Mouse (Mus musculus) heart, embryonic 13.5 days (tissue): ENCODE measurements around the gene Nup54. TPM values are rescaled to one million over a fixed set of nuclear protein-coding genes. Genes with fewer than 3 reads are reported as not detected.

Source experiments
- ATAC-seq: fragments of 200-750 bp; cut with Nextera tagmentation; 2 replicates; pipeline ENCODE4 v1.8.0; 2017; ENCODE audit warnings: moderate TSS enrichment; ENCODE audit not compliant: insufficient number of reproducible peaks, low FRiP score, low TSS enrichment; ENCODE audit errors: extremely low read depth
- H3K27ac ChIP-seq: fragments of 300-500 bp; sonication (generic); replicated peaks from 2 replicates; pipeline ENCODE4 v1.5.1; 2015; ENCODE audit warnings: moderate library complexity, mild to moderate bottlenecking, inconsistent platforms
- H3K27me3 ChIP-seq: fragments of 300-500 bp; sonication (generic); replicated peaks from 2 replicates; pipeline ENCODE4 v1.6.1; 2015; ENCODE audit warnings: mild to moderate bottlenecking, inconsistent platforms
- H3K36me3 ChIP-seq: fragments of 300-500 bp; sonication (generic); 2 replicates; pipeline ENCODE4 v1.6.1; 2015; ENCODE audit warnings: mild to moderate bottlenecking, inconsistent platforms
- H3K4me1 ChIP-seq: fragments of 300-500 bp; sonication (generic); 2 replicates; pipeline ENCODE4 v1.6.1; 2015; ENCODE audit warnings: inconsistent platforms
- H3K4me2 ChIP-seq: fragments of 300-500 bp; sonication (generic); 2 replicates; pipeline ENCODE4 v1.6.1; 2015; ENCODE audit warnings: inconsistent platforms, mild to moderate bottlenecking, moderate library complexity
- H3K4me3 ChIP-seq: fragments of 300-500 bp; sonication (generic); 2 replicates; pipeline ENCODE4 v1.5.1; 2015; ENCODE audit warnings: moderate library complexity, mild to moderate bottlenecking, inconsistent platforms
- H3K9ac ChIP-seq: fragments of 300-500 bp; sonication (generic); 2 replicates; pipeline ENCODE4 v1.6.1; 2015; ENCODE audit warnings: inconsistent platforms, mild to moderate bottlenecking, moderate library complexity
- H3K9me3 ChIP-seq: fragments of 300-500 bp; sonication (generic); 2 replicates; pipeline ENCODE4 v1.6.1; 2016; ENCODE audit warnings: inconsistent platforms
- WGBS: fragments of 180-500 bp; shearing (Covaris S2); methylation state at CpG from one replicate; pipeline ENCODE4 v1.1.7; 2015; ENCODE audit warnings: mixed read lengths; 5-methylcytosine and 5-hydroxymethylcytosine counted together
- polyA plus RNA-seq: library from polyadenylated mRNA; unstranded; fragments of >200 nt; fragmentation: Nextera tagmentation; extraction: Ambion mirVana; gene quantifications from 2 replicates; pipeline ENCODE4 v1.2.1, GENCODE M21; 2015

Gene Nup54
- polyA plus RNA-seq, 1 experiment from 2014 or later, result 35.8 TPM

GRCm38 (mm10) chr5:92411461-92412140 lies 23.4 kb downstream of the Nup54 start:
- Histone ChIP-seq H3K4me1 (peaks cover 13% of the 10 kb centered on the region), H3K9me3 (no peaks in the 10 kb centered on the region), H3K4me2 (no peak overlapping the region), H3K27me3 (no peaks in the 10 kb centered on the region), H3K9ac (no peak overlapping the region), H3K27ac (no peak overlapping the region), H3K36me3 (peaks cover 29% of the 10 kb centered on the region), H3K4me3 (no peak overlapping the region)
- WGBS, result 47% methylated on average over 7 of the region's 7 CpGs
- no peak for ATAC-seq

DNA sequence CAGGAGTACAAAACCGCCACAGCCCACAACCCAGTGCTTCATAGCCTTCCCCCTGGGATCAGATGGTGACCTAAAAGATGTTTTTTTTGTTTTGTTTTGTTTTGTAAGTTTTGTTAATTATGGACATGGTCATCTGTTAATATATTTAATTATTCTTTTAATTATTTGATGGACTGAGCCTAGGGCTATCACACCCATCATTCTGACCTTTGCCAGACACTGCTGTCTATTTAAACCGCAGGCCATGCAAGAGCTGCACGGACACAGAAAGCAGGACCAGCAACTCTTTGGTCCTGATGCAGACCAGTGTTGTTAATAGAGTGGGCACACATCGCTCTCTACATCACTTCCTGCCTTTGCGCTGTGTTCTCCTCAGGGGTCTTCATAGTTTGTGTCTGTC lies 24.5 kb downstream of the Nup54 start:
- Histone ChIP-seq H3K9me3 (no peaks in the 10 kb centered on the region), H3K36me3 (peaks cover 18% of the 10 kb centered on the region), H3K9ac (no peak overlapping the region), H3K4me2 (no peak overlapping the region), H3K27ac (no peak overlapping the region), H3K27me3 (no peaks in the 10 kb centered on the region), H3K4me1 (peaks cover 13% of the 10 kb centered on the region), H3K4me3 (no peak overlapping the region)
- ATAC-seq, result no peak
- 88% methylated on average over 5 of the region's 5 CpGs for WGBS

DNA sequence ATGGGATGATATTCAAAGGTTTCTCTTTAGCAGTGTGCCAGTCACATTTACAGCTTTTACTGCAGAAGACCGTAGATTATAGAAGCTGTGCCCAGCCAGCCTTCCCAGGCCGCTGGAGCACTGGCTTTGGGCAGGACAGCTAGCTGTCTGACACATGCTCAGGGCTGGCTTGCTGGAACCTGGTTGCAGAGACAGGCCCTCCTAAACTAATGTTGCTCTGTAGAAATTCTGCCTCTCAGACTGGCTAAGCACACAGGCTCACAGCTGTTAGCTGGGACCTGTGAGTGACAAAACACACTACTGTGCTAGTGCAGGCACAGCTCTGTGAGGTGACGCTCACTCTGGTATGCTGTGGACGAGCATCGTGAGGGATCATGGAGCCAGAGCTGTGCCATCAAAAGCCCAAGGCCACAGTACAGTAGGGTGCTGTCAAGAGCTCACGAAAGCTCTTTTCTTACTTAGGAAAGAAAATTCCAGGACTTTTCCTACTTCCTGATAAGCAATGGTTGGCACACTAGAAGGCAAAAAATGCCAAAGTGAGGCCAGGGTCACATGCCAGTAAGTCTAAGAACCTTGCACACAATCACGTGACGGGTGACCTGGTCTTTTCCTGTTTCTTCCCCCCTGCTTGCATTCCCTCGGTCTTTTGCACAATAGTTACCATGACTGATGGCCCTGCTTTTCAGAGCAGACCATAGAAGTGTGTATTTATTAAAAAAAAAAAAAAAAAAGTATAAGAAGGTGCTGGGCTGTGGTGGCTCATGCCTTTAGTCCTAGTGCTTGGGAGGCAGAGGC lies 25.5 kb downstream of the Nup54 start:
- Histone ChIP-seq H3K27ac (0 out of 2 replicates have a peak overlapping the region, but pooled peaks have one; percentile 8), H3K27me3 (no peaks in the 10 kb centered on the region), H3K4me3 (no peak overlapping the region), H3K9ac (no peak overlapping the region), H3K36me3 (peaks cover 11% of the 10 kb centered on the region), H3K9me3 (no peaks in the 10 kb centered on the region), H3K4me2 (no peak overlapping the region), H3K4me1 (peaks cover 13% of the 10 kb centered on the region)
- 64% methylated on average over 9 of the region's 9 CpGs for WGBS
- ATAC-seq, result no peak

- no peaks in the 10 kb centered on the region for H3K9me3 ChIP-seq
- H3K27ac ChIP-seq, result no peak overlapping the region
- WGBS, result 48% methylated on average over 2 of the region's 2 CpGs
- ATAC-seq, result no peak
- no peaks in the 10 kb centered on the region for H3K27me3 ChIP-seq
- H3K4me1 ChIP-seq, result no peaks in the 10 kb centered on the region; the same call in 1 of the 2 replicates
- 0 out of 2 replicates have a peak, but pooled peaks cover 2% of the 10 kb centered on the region for H3K36me3 ChIP-seq
- H3K9ac ChIP-seq, result no peak overlapping the region
- H3K4me2 ChIP-seq, result no peak overlapping the region
- no peak overlapping the region for H3K4me3 ChIP-seq
Measured at GRCm38 (mm10) chr5:92404400-92404678, 30.7 kb downstream of the Nup54 start.

GRCm38 (mm10) chr5:92403562-92404399 lies 31.2 kb downstream of the Nup54 start:
- H3K9ac ChIP-seq, result no peak overlapping the region
- 69% methylated on average over 10 of the region's 10 CpGs for WGBS
- ATAC-seq, result no peak

GRCm38 (mm10) chr5:92402816-92403215 lies 32.2 kb downstream of the Nup54 start:
- 0 out of 2 replicates have a peak, but pooled peaks cover 2% of the 10 kb centered on the region for H3K36me3 ChIP-seq
- no peak overlapping the region for H3K4me2 ChIP-seq
- WGBS, result 71% methylated on average over 9 of the region's 9 CpGs
- H3K9ac ChIP-seq, result no peak overlapping the region
- ATAC-seq, result no peak
- H3K4me1 ChIP-seq, result peaks cover 11% of the 10 kb centered on the region
- no peaks in the 10 kb centered on the region for H3K27me3 ChIP-seq
- H3K9me3 ChIP-seq, result no peaks in the 10 kb centered on the region
- H3K4me3 ChIP-seq, result no peak overlapping the region
- H3K27ac ChIP-seq, result no peak overlapping the region

More at GRCm38 (mm10) chr5:92403562-92404399, 31.2 kb downstream of the Nup54 start:
- Histone ChIP-seq H3K4me3 (no peak overlapping the region), H3K9me3 (no peaks in the 10 kb centered on the region), H3K4me2 (no peak overlapping the region), H3K4me1 (peaks cover 5% of the 10 kb centered on the region), H3K27ac (no peak overlapping the region), H3K36me3 (0 out of 2 replicates have a peak, but pooled peaks cover 2% of the 10 kb centered on the region), H3K27me3 (no peaks in the 10 kb centered on the region)

- no peaks in the 10 kb centered on the region for H3K9me3 ChIP-seq
- H3K36me3 ChIP-seq, result no peaks in the 10 kb centered on the region
- H3K27ac ChIP-seq, result no peak overlapping the region
- ATAC-seq, result peak; percentile 39; the same call in 1 of the 2 replicates
- no peak overlapping the region for H3K4me3 ChIP-seq
- H3K4me2 ChIP-seq, result no peak overlapping the region
- peaks cover 14% of the 10 kb centered on the region for H3K27me3 ChIP-seq
- 21% methylated on average over 5 of the region's 5 CpGs for WGBS
- H3K4me1 ChIP-seq, result peaks cover 20% of the 10 kb centered on the region
- H3K9ac ChIP-seq, result no peak overlapping the region
Measured at GRCm38 (mm10) chr5:92398153-92398552, 36.9 kb downstream of the Nup54 start.

DNA sequence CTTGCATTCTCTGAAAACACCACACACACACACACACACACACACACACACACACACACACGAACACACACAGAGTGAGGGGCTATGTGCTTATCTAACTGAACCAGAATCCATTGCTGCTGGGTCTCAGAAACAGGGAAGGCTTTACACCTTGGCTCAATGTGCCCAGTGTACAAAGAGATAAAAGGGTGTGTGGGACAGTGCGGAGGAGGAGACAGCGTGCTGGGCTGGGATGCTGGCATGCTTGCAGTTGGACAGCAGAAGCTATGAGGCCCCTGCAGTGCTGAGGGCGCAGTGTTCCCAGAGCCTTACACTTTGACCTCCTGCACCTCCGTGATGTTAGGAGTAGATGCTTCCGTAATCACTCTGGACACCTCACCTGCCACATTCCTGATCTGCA lies 38.5 kb downstream of the Nup54 start:
- 52% methylated on average over 6 of the region's 6 CpGs for WGBS
- Histone ChIP-seq H3K9me3 (no peaks in the 10 kb centered on the region), H3K36me3 (no peaks in the 10 kb centered on the region), H3K27ac (no peak overlapping the region), H3K9ac (no peak overlapping the region), H3K4me3 (no peak overlapping the region), H3K4me1 (peaks cover 36% of the 10 kb centered on the region), H3K4me2 (no peak overlapping the region), H3K27me3 (peaks cover 30% of the 10 kb centered on the region)
- no peak for ATAC-seq

GRCm38 (mm10) chr5:92395764-92396163 lies 39.3 kb downstream of the Nup54 start:
- no peaks in the 10 kb centered on the region for H3K9me3 ChIP-seq
- peaks cover 43% of the 10 kb centered on the region for H3K4me1 ChIP-seq
- no peaks in the 10 kb centered on the region for H3K36me3 ChIP-seq
- no peak overlapping the region for H3K4me3 ChIP-seq
- H3K27ac ChIP-seq, result no peak overlapping the region
- H3K9ac ChIP-seq, result no peak overlapping the region
- no peak for ATAC-seq
- WGBS, result 82% methylated on average over 3 of the region's 3 CpGs
- H3K4me2 ChIP-seq, result no peak overlapping the region
- peaks cover 37% of the 10 kb centered on the region for H3K27me3 ChIP-seq

- H3K4me2 ChIP-seq, result no peak overlapping the region
- no peak overlapping the region for H3K4me3 ChIP-seq
- no peak overlapping the region for H3K27ac ChIP-seq
- 61% methylated on average over 10 of the region's 10 CpGs for WGBS
- no peak for ATAC-seq
- H3K36me3 ChIP-seq, result no peaks in the 10 kb centered on the region
- no peak overlapping the region for H3K9ac ChIP-seq
- no peaks in the 10 kb centered on the region for H3K9me3 ChIP-seq
- peaks cover 50% of the 10 kb centered on the region for H3K4me1 ChIP-seq
- H3K27me3 ChIP-seq, result peaks cover 42% of the 10 kb centered on the region
Measured at GRCm38 (mm10) chr5:92393863-92394262, 41.2 kb downstream of the Nup54 start.

GRCm38 (mm10) chr5:92392542-92392941 lies 42.5 kb downstream of the Nup54 start:
- WGBS, result 33% methylated on average over 18 of the region's 18 CpGs
- no peak overlapping the region for H3K27ac ChIP-seq
- no peaks in the 10 kb centered on the region for H3K9me3 ChIP-seq
- peaks cover 42% of the 10 kb centered on the region for H3K27me3 ChIP-seq
- peak overlapping the region; percentile 65 for H3K4me2 ChIP-seq
- peak overlapping the region; percentile 47; the same call in 1 of the 2 replicates for H3K9ac ChIP-seq
- no peak for ATAC-seq
- no peaks in the 10 kb centered on the region for H3K36me3 ChIP-seq
- peak overlapping the region; percentile 40 for H3K4me3 ChIP-seq
- H3K4me1 ChIP-seq, result peaks cover 50% of the 10 kb centered on the region
